Mouse (Mus musculus) embryo, embryonic 11.5 days (tissue): ENCODE measurements around the gene Gpha2.

Experiments
- DNase-seq: peaks from one replicate; pipeline ENCODE4 v3.0.0-alpha.2; 2012; ENCODE audit warnings: low read depth, low spot score

Gene Gpha2

GRCm38 (mm10) chr19:6241274-6242107 lies 15.3 kb downstream of the Gpha2 start, which contains the start of gene Atg2a:
Gene Atg2a (plus strand): TSS chr19:6241668.
- DNase-seq = peak; percentile 99

DNA sequence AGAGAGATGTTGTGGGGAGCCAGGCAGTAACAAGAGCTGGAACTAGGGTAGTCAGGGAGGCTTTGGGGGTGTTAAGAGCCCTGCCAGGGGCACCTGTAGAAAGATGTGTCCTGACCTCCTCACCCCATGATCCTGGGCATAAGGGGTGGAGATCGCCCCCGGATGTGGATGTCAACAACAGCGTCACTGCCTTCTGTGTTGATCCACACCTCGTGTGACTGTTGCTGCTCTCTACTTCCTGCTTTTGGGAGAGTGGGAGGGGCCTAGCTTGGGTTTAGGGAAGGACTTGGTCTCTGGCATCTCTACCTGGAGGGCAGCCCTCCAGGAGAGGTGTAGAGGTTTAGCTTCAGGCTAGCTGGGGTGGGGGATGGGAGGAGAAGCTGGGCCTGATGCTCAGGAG lies 16.1 kb downstream of the Gpha2 start:
- no peak for DNase-seq

- no peak for DNase-seq
Measured at GRCm38 (mm10) chr19:6243226-6243625, 17.0 kb downstream of the Gpha2 start.

DNA sequence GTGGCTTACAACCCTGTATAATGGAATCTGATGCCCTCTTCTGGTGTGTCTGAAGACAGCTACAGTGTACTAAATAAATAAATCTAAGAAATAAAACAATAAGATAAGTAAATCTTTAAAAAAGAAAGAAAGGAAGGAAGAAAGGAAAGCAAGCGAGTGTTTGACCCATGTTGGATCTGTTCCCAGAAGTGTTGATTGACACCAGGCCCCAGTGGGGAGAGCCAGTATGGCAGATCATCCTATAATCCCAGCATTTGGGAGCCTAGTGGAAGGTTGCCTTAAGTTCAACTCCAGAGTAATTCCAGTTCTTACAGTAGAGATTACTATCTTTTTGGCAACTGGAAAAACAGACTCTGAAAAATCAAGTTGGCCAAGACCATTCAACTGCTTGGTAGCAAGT lies 19.6 kb downstream of the Gpha2 start:
- DNase-seq = no peak

DNA sequence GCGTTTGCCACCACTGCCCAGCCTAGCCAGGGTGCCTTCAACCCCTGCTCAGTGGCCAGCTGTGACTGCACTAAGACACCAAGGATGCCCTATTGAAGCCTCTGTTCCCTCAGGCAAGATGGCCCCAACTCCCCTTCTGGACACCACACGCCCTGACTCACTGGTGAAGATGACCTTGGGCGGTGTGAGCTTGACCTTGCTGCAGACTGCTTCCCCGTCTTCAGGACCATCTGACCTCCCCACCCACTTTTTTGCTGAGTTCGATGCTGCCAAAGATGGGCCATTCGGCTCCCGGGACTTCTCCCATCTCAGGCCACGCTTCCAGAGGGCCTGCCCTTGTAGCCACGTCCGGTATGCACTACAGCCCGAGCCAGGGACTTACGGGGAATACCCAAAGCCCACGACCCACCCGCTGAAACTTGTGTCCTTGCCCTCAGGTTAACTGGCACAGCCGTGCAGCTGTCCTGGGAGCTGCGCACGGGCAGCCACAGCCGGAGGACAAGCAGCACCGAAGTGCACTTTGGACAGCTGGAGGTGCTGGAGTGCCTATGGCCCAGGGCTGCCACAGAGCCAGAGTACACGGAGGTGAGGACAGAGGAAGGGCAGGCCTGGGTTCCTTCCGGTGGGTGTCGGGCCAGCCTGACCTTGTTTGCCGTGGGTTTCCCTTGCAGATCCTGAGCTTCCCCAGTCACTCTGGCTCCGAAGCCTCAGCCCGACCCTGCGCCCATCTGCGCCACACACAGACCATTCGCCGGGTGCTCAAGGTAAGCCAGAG lies 21.5 kb downstream of the Gpha2 start:
- no peak for DNase-seq

DNA sequence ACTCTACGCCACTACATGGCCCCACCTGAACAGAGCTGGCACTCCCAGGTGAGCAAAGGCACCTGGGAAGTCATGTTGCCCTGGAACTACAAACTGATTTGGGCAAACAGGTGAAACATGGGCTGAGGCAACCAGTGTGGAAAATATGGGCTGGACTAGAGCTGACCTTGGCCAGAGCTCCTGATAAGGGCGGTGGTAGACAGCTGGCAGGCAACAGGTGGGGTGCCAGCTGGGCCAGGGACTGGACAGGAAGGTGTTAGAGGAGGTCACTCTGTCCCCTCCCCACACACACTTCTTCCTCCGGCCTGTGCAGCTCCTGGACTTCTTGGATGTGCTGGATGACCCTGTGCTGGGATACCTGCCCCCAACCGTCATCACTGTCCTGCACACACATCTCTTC lies 26.8 kb downstream of the Gpha2 start:
- no peak for DNase-seq

- no peak for DNase-seq
Measured at GRCm38 (mm10) chr19:6260428-6260827, 34.2 kb downstream of the Gpha2 start.

- no peak for DNase-seq
Measured at GRCm38 (mm10) chr19:6260946-6261345, 34.8 kb downstream of the Gpha2 start.

DNA sequence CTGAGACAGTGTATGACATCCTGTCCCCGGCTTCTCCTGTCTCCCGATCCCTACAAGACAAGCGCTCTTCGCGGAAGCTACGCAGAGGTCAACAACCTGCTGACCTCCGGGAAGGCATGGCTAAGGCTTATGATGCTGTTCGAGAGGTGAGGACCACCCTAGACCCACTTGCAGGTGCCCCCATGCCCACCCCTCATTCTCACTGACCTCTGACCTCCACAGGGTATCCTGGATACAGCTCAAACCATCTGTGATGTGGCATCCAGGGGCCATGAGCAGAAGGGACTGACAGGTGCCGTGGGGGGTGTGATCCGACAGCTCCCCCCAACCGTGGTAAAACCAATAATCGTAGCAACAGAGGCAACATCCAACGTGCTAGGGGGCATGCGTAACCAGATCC lies 35.2 kb downstream of the Gpha2 start:
- no peak for DNase-seq

- DNase-seq = peak; percentile 34
Measured at GRCm38 (mm10) chr19:6262222-6262621, 36.0 kb downstream of the Gpha2 start.

DNA sequence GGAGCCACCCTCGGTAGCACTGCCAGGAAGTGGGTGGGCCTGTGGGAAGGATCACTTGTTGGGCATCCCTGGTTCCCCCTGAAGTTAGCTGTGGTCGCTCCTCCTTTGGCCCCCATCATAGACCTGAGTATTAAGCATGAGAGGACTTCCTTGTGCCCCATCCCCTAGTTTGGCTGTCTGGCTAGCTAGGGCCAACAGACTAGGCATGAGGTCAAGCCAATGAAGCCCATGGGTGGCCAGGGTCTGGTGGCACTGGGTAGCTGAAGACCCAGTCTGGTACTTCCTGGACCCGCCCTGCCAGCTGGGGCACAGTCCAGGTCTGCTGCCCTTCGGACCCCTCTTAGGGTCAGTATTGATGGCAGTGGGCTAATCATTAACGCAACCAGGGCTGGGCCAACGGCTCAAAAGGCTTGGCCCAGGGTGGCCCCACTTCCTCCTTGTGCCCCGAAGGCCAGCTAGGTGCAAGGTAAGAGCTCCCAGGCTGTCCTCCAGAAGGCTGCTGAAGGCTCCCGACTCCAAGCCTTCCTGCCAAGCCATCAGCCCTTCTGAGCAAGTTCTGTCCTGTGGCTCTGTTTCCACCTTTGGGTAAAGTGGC lies 36.8 kb downstream of the Gpha2 start:
- DNase-seq = no peak

GRCm38 (mm10) chr19:6264200-6264599 lies 38.0 kb downstream of the Gpha2 start:
- no peak for DNase-seq

GRCm38 (mm10) chr19:6264945-6265344 lies 38.8 kb downstream of the Gpha2 start:
- DNase-seq = no peak

DNA sequence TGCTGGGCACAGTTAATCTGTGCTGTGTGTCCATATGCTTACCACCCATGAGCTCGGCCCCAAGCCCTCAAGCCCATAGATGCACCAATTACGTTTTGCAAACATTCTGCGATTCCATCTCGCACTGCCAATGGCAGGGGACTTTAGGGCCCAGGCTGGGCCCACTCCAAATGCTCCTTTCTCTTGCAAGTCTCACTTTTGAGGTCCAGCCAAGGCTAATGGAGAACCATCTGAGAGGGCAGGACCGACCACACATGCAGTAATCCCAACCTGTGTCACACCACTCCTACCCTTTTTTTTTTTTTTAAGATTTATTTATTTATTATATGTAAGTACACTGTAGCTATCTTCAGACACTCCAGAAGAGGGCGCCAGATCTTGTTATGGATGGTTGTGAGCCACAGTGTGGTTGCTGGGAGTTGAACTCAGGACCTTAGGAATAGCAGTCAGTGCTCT lies 39.6 kb downstream of the Gpha2 start:
- DNase-seq = no peak

DNA sequence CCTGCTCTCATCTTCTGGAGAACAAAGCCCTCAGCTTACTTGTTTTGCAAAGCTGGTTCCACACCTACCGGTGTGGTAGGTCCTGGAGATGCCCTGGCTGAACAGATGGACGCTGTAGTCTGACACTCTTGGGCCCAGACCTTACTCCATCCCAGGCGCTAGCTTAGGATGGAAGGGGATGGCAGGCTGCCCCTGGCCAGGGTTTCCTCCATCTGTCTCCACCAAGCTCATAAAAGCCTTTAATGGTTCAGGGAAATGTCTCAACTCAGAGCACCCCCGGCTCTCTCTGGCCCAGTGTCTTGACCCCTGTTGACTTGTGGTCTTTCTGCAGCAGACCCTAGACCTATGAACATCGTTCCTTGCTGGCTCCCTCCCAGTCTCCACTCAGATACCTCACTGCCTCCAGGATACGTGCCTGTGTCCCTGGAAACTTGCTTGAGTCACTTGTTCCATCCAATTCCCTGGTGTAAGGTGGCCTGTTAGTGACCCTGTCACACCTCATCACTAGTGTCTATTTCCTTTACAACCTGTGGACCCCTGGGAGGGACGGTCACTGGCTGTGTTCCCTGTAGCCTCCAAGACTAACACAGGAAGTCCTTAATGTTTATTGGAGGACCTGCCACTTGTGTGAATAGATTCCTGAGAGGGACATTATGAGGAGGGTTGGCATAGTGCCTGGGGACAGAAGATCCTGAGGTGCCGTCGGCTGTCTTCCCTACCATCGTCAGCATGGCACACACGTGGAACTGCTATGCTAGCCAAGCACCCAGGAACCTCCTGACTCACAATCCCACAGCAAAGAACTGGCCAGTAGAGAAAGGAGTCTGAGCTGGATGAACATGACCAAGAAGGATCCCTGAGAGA lies 41.4 kb downstream of the Gpha2 start:
- no peak for DNase-seq

DNA sequence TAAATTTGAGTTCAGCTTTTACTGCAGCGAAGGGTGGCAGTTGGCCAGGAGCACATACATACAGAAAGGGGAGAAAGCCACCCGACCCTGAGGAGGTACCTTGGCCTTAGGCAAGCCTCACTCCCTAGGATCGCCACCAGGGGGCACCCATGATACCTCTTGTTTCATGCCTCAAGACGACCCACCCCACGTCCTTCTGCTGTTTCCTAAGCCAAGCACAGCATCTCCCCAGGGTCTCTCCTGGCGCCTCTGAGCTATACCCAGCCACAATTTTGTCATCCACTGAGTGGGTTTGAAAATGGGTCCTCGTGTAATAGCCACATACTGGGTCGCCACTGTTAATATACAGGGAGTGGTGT lies 42.0 kb downstream of the Gpha2 start:
- DNase-seq = peak; percentile 83

- no peak for DNase-seq
Measured at GRCm38 (mm10) chr19:6268670-6269132, 42.5 kb downstream of the Gpha2 start.

- DNase-seq = no peak
Measured at GRCm38 (mm10) chr19:6269798-6270475, 43.8 kb downstream of the Gpha2 start.

DNA sequence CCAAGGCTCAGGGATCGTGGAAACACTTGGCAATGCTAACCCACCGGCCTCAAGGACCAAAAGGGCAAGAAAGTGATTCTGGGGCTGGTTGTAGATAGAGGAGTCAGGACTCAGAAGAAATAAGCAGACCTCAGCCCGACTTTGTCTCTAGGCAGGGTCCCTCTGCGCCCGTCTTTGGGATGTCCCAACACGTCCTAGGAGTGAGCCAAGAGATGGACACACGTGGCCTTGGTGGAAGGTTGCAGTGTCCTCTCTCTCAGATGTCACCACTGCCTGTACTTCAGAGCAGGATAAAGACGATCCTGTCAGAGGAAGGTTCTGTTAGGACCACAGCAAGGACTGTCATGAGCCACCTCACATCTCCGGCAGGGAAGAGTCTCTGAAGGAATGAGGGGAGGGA lies 44.5 kb downstream of the Gpha2 start:
- DNase-seq = no peak

- no peak for DNase-seq
Measured at GRCm38 (mm10) chr19:6271206-6271605, 45.0 kb downstream of the Gpha2 start.

- DNase-seq = no peak
Measured at GRCm38 (mm10) chr19:6272053-6272452, 45.9 kb downstream of the Gpha2 start.
